Mouse (Mus musculus) small intestine, adult 2 months (tissue): ENCODE measurements around the gene Bcl2l14.

Source experiments
- CTCF ChIP-seq: fragments of 200-500 bp; IDR thresholded peaks from 2 replicates; pipeline ENCODE4 v1.5.1; 2012; ENCODE audit warnings: low read depth, mild to moderate bottlenecking, control low read depth, inconsistent platforms, low read length, moderate library complexity, mixed read lengths; ENCODE audit not compliant: insufficient replicate concordance, insufficient read length; ENCODE audit errors: extremely low read depth
- POLR2A ChIP-seq: fragments of 200-500 bp; IDR thresholded peaks from 2 replicates; pipeline ENCODE4 v1.6.1; 2012; ENCODE audit warnings: low read depth, mild to moderate bottlenecking, control low read depth, inconsistent platforms, low read length, moderate library complexity

GRCm38 (mm10) chr6:134413706-134414531, 17.8 kb downstream of the Bcl2l14 start:
- TF ChIP-seq CTCF = no peak
- TF ChIP-seq POLR2A = peak; percentile 84; the same call in 1 of the 2 replicates
